Mouse (Mus musculus) cortical plate, adult 2 months (tissue): ENCODE measurements at regions not wholly inside any gene's neighbourhood (a gene's known extent, or its start where the extent isn't known, plus 50 kb on each side); places are given as distances from the start of the nearest gene placed in this dataset.

Experiments
- H3K27ac ChIP-seq: fragments of 200-500 bp; 2 replicates; pipeline ENCODE4 v1.5.1; 2012; ENCODE audit warnings: low read length, control low read depth, inconsistent platforms; ENCODE audit not compliant: insufficient read depth
- H3K4me1 ChIP-seq: fragments of 200-500 bp; 2 replicates; pipeline ENCODE4 v1.6.1; 2011; ENCODE audit warnings: low read length; ENCODE audit not compliant: control insufficient read depth, insufficient read depth
- H3K4me3 ChIP-seq: fragments of 200-500 bp; 2 replicates; pipeline ENCODE4 v1.5.1; 2011; ENCODE audit warnings: mild to moderate bottlenecking, low read length, control low read depth; ENCODE audit not compliant: insufficient read depth
- CTCF ChIP-seq: fragments of 200-500 bp; IDR thresholded peaks from 2 replicates; pipeline ENCODE4 v1.5.1; 2011; ENCODE audit warnings: mild to moderate bottlenecking, control low read depth, low read length; ENCODE audit not compliant: insufficient read depth; ENCODE audit errors: extremely low read depth
- POLR2A ChIP-seq: fragments of 200-500 bp; IDR thresholded peaks from 2 replicates; pipeline ENCODE4 v1.6.1; 2011; ENCODE audit warnings: mild to moderate bottlenecking, low read length, control low read depth; ENCODE audit not compliant: insufficient read depth; ENCODE audit errors: extremely low read depth

- no peak for TF ChIP-seq CTCF
- no peak for TF ChIP-seq POLR2A
- no peaks in the 10 kb centered on the region for H3K4me1 ChIP-seq
- H3K4me3 ChIP-seq: no peak overlapping the region
- H3K27ac ChIP-seq: no peak overlapping the region
Measured at GRCm38 (mm10) chr2:169098591-169098990, 143.2 kb upstream of the Zfp64 start.

GRCm38 (mm10) chr2:169094011-169094754 is 138.8 kb upstream of the Zfp64 start:
- no peaks in the 10 kb centered on the region for H3K4me1 ChIP-seq
- TF ChIP-seq CTCF: no peak
- TF ChIP-seq POLR2A: no peak
- no peak overlapping the region for H3K4me3 ChIP-seq
- no peak overlapping the region for H3K27ac ChIP-seq

GRCm38 (mm10) chr2:169090256-169090655 is 134.9 kb upstream of the Zfp64 start:
- no peak for TF ChIP-seq POLR2A
- TF ChIP-seq CTCF: no peak
- Histone ChIP-seq H3K27ac (no peak overlapping the region), H3K4me1 (no peaks in the 10 kb centered on the region), H3K4me3 (no peak overlapping the region)

- TF ChIP-seq POLR2A (no peak), CTCF (no peak)
- H3K4me3 ChIP-seq: no peak overlapping the region
- H3K27ac ChIP-seq: no peak overlapping the region
- no peaks in the 10 kb centered on the region for H3K4me1 ChIP-seq
Measured at GRCm38 (mm10) chr2:169088870-169089484, 133.6 kb upstream of the Zfp64 start.

GRCm38 (mm10) chr2:169088301-169088700 is 132.9 kb upstream of the Zfp64 start:
- H3K4me1 ChIP-seq: no peaks in the 10 kb centered on the region
- H3K27ac ChIP-seq: no peak overlapping the region
- no peak overlapping the region for H3K4me3 ChIP-seq
- TF ChIP-seq POLR2A: no peak
- no peak for TF ChIP-seq CTCF

- Histone ChIP-seq H3K27ac (no peak overlapping the region), H3K4me3 (no peak overlapping the region), H3K4me1 (no peaks in the 10 kb centered on the region)
- TF ChIP-seq CTCF: no peak
- TF ChIP-seq POLR2A: no peak
Measured at GRCm38 (mm10) chr2:169071267-169071666, 115.9 kb upstream of the Zfp64 start.

- TF ChIP-seq CTCF (no peak), POLR2A (no peak)
- no peak overlapping the region for H3K27ac ChIP-seq
- peaks cover 2% of the 10 kb centered on the region; the same call in 1 of the 2 replicates for H3K4me1 ChIP-seq
- no peak overlapping the region for H3K4me3 ChIP-seq
Measured at GRCm38 (mm10) chr2:169065166-169065698, 109.8 kb upstream of the Zfp64 start.

- no peak overlapping the region for H3K27ac ChIP-seq
- no peak overlapping the region for H3K4me3 ChIP-seq
- TF ChIP-seq CTCF: peak; percentile 80
- no peak for TF ChIP-seq POLR2A
- peaks cover 2% of the 10 kb centered on the region; the same call in 1 of the 2 replicates for H3K4me1 ChIP-seq
Measured at GRCm38 (mm10) chr2:169061520-169061919, 106.1 kb upstream of the Zfp64 start.

- H3K4me3 ChIP-seq: no peak overlapping the region
- TF ChIP-seq POLR2A (no peak), CTCF (no peak)
- peaks cover 2% of the 10 kb centered on the region; the same call in 1 of the 2 replicates for H3K4me1 ChIP-seq
- no peak overlapping the region for H3K27ac ChIP-seq
Measured at GRCm38 (mm10) chr2:169060495-169060894, 105.1 kb upstream of the Zfp64 start.

GRCm38 (mm10) chr2:169057831-169058230 is 102.4 kb upstream of the Zfp64 start:
- H3K27ac ChIP-seq: no peak overlapping the region
- TF ChIP-seq CTCF (0 out of 2 replicates have a peak, but pooled peaks have one; percentile 16), POLR2A (no peak)
- H3K4me3 ChIP-seq: no peak overlapping the region
- peaks cover 2% of the 10 kb centered on the region; the same call in 1 of the 2 replicates for H3K4me1 ChIP-seq
